In genomic region chr9:77930860-77931184, GRCm38 (mm10) we compare ENCODE assay signal across 9 mouse cellular contexts. TPM values are rescaled to one million over a fixed set of nuclear protein-coding genes. Genes with fewer than 3 reads are reported as not detected.
DNase-seq lines count a peak whose midpoint lies in the region; ATAC-seq and TF ChIP-seq lines count a peak whose summit lies in the region.
"Had no signal": no experiment of that assay in that cellular context is flagged by ENCODE, and none has a peak within 500 bp of the region (broad histone marks: within the 10 kb centered on the region; RNA-seq: fewer than 3 reads in every experiment).

No protein-coding gene starts in this region.

- no peak overlapping the region for H3K4me2 ChIP-seq in hindbrain, embryonic 11.5 days (replicated peaks; ENCODE audit: low read depth, low read length)
- H3K4me2 ChIP-seq in hindbrain, postnatal 0 days (ENCODE audit: low read depth, low read length): no peak overlapping the region
- no peak overlapping the region for H3K4me2 ChIP-seq in neural tube, embryonic 11.5 days (ENCODE audit: low read depth)
- no peak overlapping the region for H3K4me2 ChIP-seq in hindbrain, embryonic 12.5 days (replicated peaks)

- no peaks in the 10 kb centered on the region for H3K9me3 ChIP-seq in hindbrain, embryonic 11.5 days (ENCODE audit: control insufficient read depth, low read length)
- H3K9me3 ChIP-seq in hindbrain, postnatal 0 days (ENCODE audit: low read length): no peaks in the 10 kb centered on the region
- H3K9me3 ChIP-seq in neural tube, embryonic 11.5 days (ENCODE audit: control insufficient read depth, low read length): no peaks in the 10 kb centered on the region
- H3K9me3 ChIP-seq in hindbrain, embryonic 12.5 days (replicated peaks): no peaks in the 10 kb centered on the region

- WGBS in hindbrain, embryonic 11.5 days: 60% methylated on average over 4 of the region's 4 CpGs
- WGBS in hindbrain, postnatal 0 days: 20% methylated on average over 4 of the region's 4 CpGs
- 63% methylated on average over 4 of the region's 4 CpGs for WGBS in neural tube, embryonic 11.5 days
- WGBS in hindbrain, embryonic 12.5 days: 39% methylated on average over 4 of the region's 4 CpGs

- H3K36me3 ChIP-seq in hindbrain, embryonic 11.5 days (ENCODE audit: control insufficient read depth, insufficient read depth, low read length): no peaks in the 10 kb centered on the region
- no peaks in the 10 kb centered on the region for H3K36me3 ChIP-seq in hindbrain, postnatal 0 days (ENCODE audit: insufficient read depth, low read length)
- H3K36me3 ChIP-seq in neural tube, embryonic 11.5 days (ENCODE audit: control insufficient read depth, insufficient read depth, low read length): no peaks in the 10 kb centered on the region
- H3K36me3 ChIP-seq in hindbrain, embryonic 12.5 days: no peaks in the 10 kb centered on the region

- ATAC-seq in hindbrain, embryonic 11.5 days (ENCODE audit: low FRiP score): peak; percentile 59
- no peak for ATAC-seq in hindbrain, postnatal 0 days
- ATAC-seq in neural tube, embryonic 11.5 days (ENCODE audit: insufficient read depth, low FRiP score, low TSS enrichment): 0 out of 2 replicates have a peak, but pooled peaks have one; percentile 32
- peak; percentile 66 for ATAC-seq in hindbrain, embryonic 12.5 days (ENCODE audit: low FRiP score)

- no peak overlapping the region for H3K4me3 ChIP-seq in hindbrain, embryonic 11.5 days (ENCODE audit: low read depth, low read length)
- H3K4me3 ChIP-seq in hindbrain, postnatal 0 days (ENCODE audit: low read length): no peak overlapping the region
- H3K4me3 ChIP-seq in neural tube, embryonic 11.5 days (ENCODE audit: low read depth, low read length): no peak overlapping the region
- H3K4me3 ChIP-seq in hindbrain, embryonic 12.5 days: no peak overlapping the region

- no peak for TF ChIP-seq CTCF in hindbrain, postnatal 0 days (IDR thresholded peaks at IDR 0.05; ENCODE audit: low read depth)

- peaks cover 4% of the 10 kb centered on the region; the same call in 1 of the 2 replicates for H3K4me1 ChIP-seq in hindbrain, embryonic 11.5 days (replicated peaks; ENCODE audit: control insufficient read depth, insufficient read depth, low read length)
- H3K4me1 ChIP-seq in hindbrain, postnatal 0 days (ENCODE audit: insufficient read depth, low read length): no peaks in the 10 kb centered on the region
- peaks cover 4% of the 10 kb centered on the region; the same call in 1 of the 2 replicates for H3K4me1 ChIP-seq in neural tube, embryonic 11.5 days (ENCODE audit: control insufficient read depth, insufficient read depth, low read length)
- H3K4me1 ChIP-seq in hindbrain, embryonic 12.5 days: peaks cover 43% of the 10 kb centered on the region

- H3K27me3 ChIP-seq in hindbrain, embryonic 11.5 days (ENCODE audit: control insufficient read depth, insufficient read depth, low read length): no peaks in the 10 kb centered on the region
- no peaks in the 10 kb centered on the region for H3K27me3 ChIP-seq in hindbrain, postnatal 0 days (ENCODE audit: insufficient read depth, low read length)
- H3K27me3 ChIP-seq in neural tube, embryonic 11.5 days (ENCODE audit: control insufficient read depth, insufficient read depth, low read length): no peaks in the 10 kb centered on the region
- H3K27me3 ChIP-seq in hindbrain, embryonic 12.5 days: no peaks in the 10 kb centered on the region

- peak; percentile 30 for DNase-seq in hindbrain, embryonic 11.5 days (ENCODE audit: low spot score)
- no peak for DNase-seq in hindbrain, postnatal 0 days (ENCODE audit: low spot score)
- no peak for DNase-seq in neural tube, embryonic 11.5 days (ENCODE audit: low spot score)
- DNase-seq in neural tube, embryonic 10.5 days (ENCODE audit: extremely low spot score, low spot score): no peak
- peak; percentile 54 for DNase-seq in retina, postnatal 1 day
- DNase-seq in layer of hippocampus, postnatal 25 days (ENCODE audit: extremely low spot score in 1 of 2, low spot score in 1 of 2): no peak
- DNase-seq: cerebellum, adult 11-12 months; thymus, adult 2 months had no signal

- no peak overlapping the region for H3K9ac ChIP-seq in hindbrain, embryonic 11.5 days (ENCODE audit: low read depth, low read length)
- H3K9ac ChIP-seq in hindbrain, postnatal 0 days (replicated peaks; ENCODE audit: low read length): no peak overlapping the region
- no peak overlapping the region for H3K9ac ChIP-seq in neural tube, embryonic 11.5 days (ENCODE audit: low read length)
- no peak overlapping the region for H3K9ac ChIP-seq in hindbrain, embryonic 12.5 days

- H3K27ac ChIP-seq in hindbrain, embryonic 11.5 days (ENCODE audit: low read depth, low read length): no peak overlapping the region
- H3K27ac ChIP-seq in hindbrain, postnatal 0 days: no peak overlapping the region
- no peak overlapping the region for H3K27ac ChIP-seq in neural tube, embryonic 11.5 days (ENCODE audit: low read depth, low read length)
- H3K27ac ChIP-seq in hindbrain, embryonic 12.5 days: no peak overlapping the region

RNA-seq across cellular contexts. Expression of gene Elovl5, which starts 13.7 kb away (rescaled TPM):
- 85.1 and 91.5 TPM in 2 replicates for polyA plus RNA-seq in hindbrain, embryonic 11.5 days (2014; fragmentation: Nextera tagmentation; extraction: Ambion mirVana)
- 90.5 and 92.4 TPM in 2 replicates for total RNA-seq in hindbrain, postnatal 0 days (2014; rRNA removed)
- polyA plus RNA-seq in hindbrain, postnatal 0 days (2015; fragmentation: Nextera tagmentation; extraction: Ambion mirVana): 70.7 and 71.6 TPM in 2 replicates
- polyA plus RNA-seq in neural tube, embryonic 11.5 days (2014; fragmentation: Nextera tagmentation; extraction: Ambion mirVana): 96.1 and 98.2 TPM in 2 replicates
- polyA plus RNA-seq in hindbrain, embryonic 12.5 days (2016; fragmentation: Nextera tagmentation; extraction: Ambion mirVana): 68.6 and 69.3 TPM in 2 replicates
- 10 to 100 TPM; 68.9 to 74.6 TPM for total RNA-seq in layer of hippocampus, postnatal 25 days (2021)

Comparison
In these comparisons a context has a peak if more than half of its experiments do, and no peak if none do; other contexts are left out.
1. DNase-seq: peak in hindbrain, embryonic 11.5 days (single experiment) and retina, postnatal 1 day (single experiment); none in hindbrain, postnatal 0 days (single experiment), neural tube, embryonic 11.5 days (single experiment), neural tube, embryonic 10.5 days (single experiment) and layer of hippocampus, postnatal 25 days (0 of 2).